Mouse (Mus musculus) forebrain, postnatal 0 days (tissue): ENCODE results near the gene Adcy6. TPM values are rescaled to one million over a fixed set of nuclear protein-coding genes. Genes with fewer than 3 reads are reported as not detected.

Source experiments
- ATAC-seq: fragments of 200-750 bp; cut with Nextera tagmentation; 2 replicates; pipeline ENCODE4 v1.8.0; 2017; ENCODE audit warnings: mild to moderate bottlenecking, moderate library complexity
- DNase-seq: peaks from one replicate; pipeline ENCODE4 v3.0.0-alpha.2; 2015
- H3K27ac ChIP-seq: fragments of 300-500 bp; sonication (generic); 2 replicates; pipeline ENCODE4 v1.5.1; 2014; ENCODE audit warnings: low read depth, mild to moderate bottlenecking, antibody characterized with exemption, low read length, moderate library complexity, mixed read lengths
- H3K27me3 ChIP-seq: fragments of 300-500 bp; sonication (generic); 2 replicates; pipeline ENCODE4 v1.6.1; 2014; ENCODE audit warnings: mild to moderate bottlenecking, low read length, mixed read lengths; ENCODE audit not compliant: insufficient read depth
- H3K36me3 ChIP-seq: fragments of 300-500 bp; sonication (generic); 2 replicates; pipeline ENCODE4 v1.6.1; 2014; ENCODE audit warnings: mild to moderate bottlenecking, moderate library complexity; ENCODE audit not compliant: insufficient read depth
- H3K4me1 ChIP-seq: fragments of 300-500 bp; sonication (generic); 2 replicates; pipeline ENCODE4 v1.6.1; 2014; ENCODE audit warnings: antibody characterized with exemption; ENCODE audit not compliant: insufficient read depth
- H3K4me2 ChIP-seq: fragments of 300-500 bp; sonication (generic); 2 replicates; pipeline ENCODE4 v1.6.1; 2014; ENCODE audit warnings: low read depth, mild to moderate bottlenecking, moderate library complexity
- H3K4me3 ChIP-seq: fragments of 300-500 bp; sonication (generic); 2 replicates; pipeline ENCODE4 v1.5.1; 2014; ENCODE audit warnings: low read depth, low read length, mixed read lengths
- H3K9ac ChIP-seq: fragments of 300-500 bp; sonication (generic); 2 replicates; pipeline ENCODE4 v1.6.1; 2014; ENCODE audit warnings: mild to moderate bottlenecking
- H3K9me3 ChIP-seq: fragments of 300-500 bp; sonication (generic); 2 replicates; pipeline ENCODE4 v1.6.1; 2016; ENCODE audit warnings: low read length
- CTCF ChIP-seq: sonication (generic); IDR thresholded peaks from 2 replicates; pipeline ENCODE4 v1.5.1; 2016; ENCODE audit warnings: antibody characterized with exemption, control low read depth, low read depth
- WGBS: fragments of 180-500 bp; shearing (Covaris S2); extraction: QIAGEN DNeasy Blood & Tissue Kit; methylation state at CpG from one replicate; pipeline ENCODE4 v1.1.7; 2014; 5-methylcytosine and 5-hydroxymethylcytosine counted together
- polyA plus RNA-seq: library from polyadenylated mRNA; unstranded; fragments of >200 nt; fragmentation: Nextera tagmentation; extraction: Ambion mirVana; gene quantifications from 2 replicates; pipeline ENCODE4 v1.2.1, GENCODE M21; 2015
- total RNA-seq: library from RNA; depleted of rRNA; stranded (reverse); fragments of >200 nt; gene quantifications from 2 replicates; pipeline ENCODE4 v1.2.3, GENCODE M21; 2014

Gene Adcy6
- total and polyA plus RNA-seq, 2 experiments from 2014 or later: 5.4 to 42.3 TPM

DNA sequence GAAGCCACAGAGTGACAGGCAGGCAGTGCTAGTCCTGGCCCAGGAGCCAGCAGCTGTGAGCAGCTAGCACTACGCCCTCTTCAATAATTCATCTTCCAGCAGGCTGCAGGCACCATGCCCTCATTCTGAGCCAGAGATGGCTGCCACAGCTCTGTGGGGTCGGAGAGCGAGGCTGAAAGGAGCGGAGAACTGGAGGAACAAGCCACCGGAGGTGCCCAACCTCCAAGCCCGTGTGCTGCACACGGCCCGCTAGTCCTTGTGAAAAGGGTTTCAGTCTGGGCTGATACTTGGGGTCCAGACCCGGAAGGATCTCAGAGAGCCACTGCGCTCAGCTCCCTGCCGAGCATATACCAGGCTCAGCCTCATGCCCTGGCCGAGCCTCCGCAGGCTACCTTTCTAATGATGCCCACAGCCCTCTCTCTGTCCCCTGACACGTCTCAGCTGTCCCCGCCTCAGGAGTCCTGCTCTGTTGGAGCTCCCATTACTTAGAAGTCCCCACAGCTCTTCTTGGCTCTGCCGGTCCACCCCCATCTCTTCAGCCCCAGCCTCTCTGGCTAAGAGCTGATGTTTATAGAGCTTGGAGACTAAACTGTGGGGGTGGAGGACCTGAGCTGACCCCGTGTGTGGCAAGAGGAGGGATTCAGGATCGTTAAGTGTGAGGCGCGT is 18.8 kb upstream of the Adcy6 start:
- no peaks in the 10 kb centered on the region for H3K36me3 ChIP-seq
- DNase-seq: peak; percentile 57
- 5% methylated on average over 20 of the region's 20 CpGs for WGBS
- H3K4me3 ChIP-seq: peak overlapping the region; percentile 3; the same call in 1 of the 2 replicates
- no peak overlapping the region for H3K27ac ChIP-seq
- no peak for TF ChIP-seq CTCF
- peak overlapping the region; percentile 41 for H3K4me2 ChIP-seq
- H3K9ac ChIP-seq: peak overlapping the region; percentile 34
- peak; percentile 30 for ATAC-seq
- no peaks in the 10 kb centered on the region for H3K9me3 ChIP-seq
- H3K4me1 ChIP-seq: peaks cover 11% of the 10 kb centered on the region
- no peaks in the 10 kb centered on the region for H3K27me3 ChIP-seq

DNA sequence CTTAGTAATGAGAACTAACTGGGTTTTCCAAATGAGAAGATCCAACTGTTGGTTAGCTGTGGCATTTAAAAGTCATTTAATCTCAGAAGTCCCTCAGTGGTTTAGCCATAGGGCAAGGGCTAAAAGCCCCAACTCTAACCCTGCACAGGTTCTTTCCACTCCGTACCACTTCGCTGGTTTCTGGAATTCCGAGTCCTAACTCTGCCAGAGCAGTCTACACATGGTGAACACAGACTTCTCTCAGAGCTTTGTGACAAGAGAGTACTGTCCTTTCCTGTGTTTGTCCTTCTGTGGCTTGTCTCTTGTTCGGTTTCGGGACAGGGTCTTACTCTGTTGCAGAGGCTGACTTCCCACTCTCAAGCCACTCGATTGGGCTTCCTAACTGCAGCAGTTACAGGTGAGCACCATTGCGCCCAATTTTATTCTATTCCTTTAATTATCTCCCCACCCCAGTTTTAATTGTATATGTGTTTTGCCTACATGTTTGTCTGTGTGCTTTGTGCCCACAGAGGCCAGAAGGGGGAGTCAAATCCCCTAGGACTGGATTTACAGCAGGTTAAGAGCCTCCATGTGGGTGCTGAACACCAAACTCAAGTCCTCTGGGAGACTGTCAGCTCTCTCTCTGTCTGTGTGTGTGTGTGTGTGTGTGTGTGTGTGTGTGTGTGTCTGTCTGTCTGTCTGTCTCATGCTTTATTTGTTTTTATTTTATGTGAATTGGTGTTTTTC is 16.8 kb upstream of the Adcy6 start:
- no peak overlapping the region for H3K27ac ChIP-seq
- H3K36me3 ChIP-seq: no peaks in the 10 kb centered on the region
- no peak overlapping the region for H3K4me2 ChIP-seq
- TF ChIP-seq CTCF: 0 out of 2 replicates have a peak, but pooled peaks have one; percentile 6
- ATAC-seq (no peak), DNase-seq (no peak)
- no peak overlapping the region for H3K4me3 ChIP-seq
- 80% methylated on average over 7 of the region's 7 CpGs for WGBS
- no peak overlapping the region for H3K9ac ChIP-seq
- H3K9me3 ChIP-seq: no peaks in the 10 kb centered on the region
- no peaks in the 10 kb centered on the region for H3K27me3 ChIP-seq
- peaks cover 11% of the 10 kb centered on the region for H3K4me1 ChIP-seq

DNA sequence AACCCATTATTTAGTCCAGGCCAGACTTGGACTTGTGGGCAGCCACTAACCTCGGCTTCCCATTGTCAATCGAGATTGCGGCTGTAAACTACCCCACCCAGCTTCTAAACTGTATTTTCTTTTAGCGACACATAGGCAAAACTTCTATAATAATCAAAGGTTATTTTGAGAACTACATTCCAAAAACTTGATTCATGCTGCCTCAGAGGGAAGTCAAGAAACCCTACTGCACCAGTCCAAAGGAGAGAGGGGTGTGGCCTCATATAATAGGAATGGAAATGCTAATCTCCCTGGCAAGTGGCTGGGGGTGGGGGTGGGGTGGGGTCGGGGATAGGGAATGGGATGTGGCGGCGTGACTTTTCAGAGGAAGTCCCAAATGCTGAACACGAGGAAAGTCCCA is 16.2 kb upstream of the Adcy6 start:
- no peak for TF ChIP-seq CTCF
- Histone ChIP-seq H3K4me1 (peaks cover 11% of the 10 kb centered on the region), H3K9ac (no peak overlapping the region), H3K9me3 (no peaks in the 10 kb centered on the region), H3K4me3 (no peak overlapping the region), H3K27ac (no peak overlapping the region), H3K4me2 (no peak overlapping the region), H3K27me3 (no peaks in the 10 kb centered on the region), H3K36me3 (no peaks in the 10 kb centered on the region)
- no peak for DNase-seq
- WGBS: 26% methylated on average over 8 of the region's 8 CpGs
- ATAC-seq: no peak

DNA sequence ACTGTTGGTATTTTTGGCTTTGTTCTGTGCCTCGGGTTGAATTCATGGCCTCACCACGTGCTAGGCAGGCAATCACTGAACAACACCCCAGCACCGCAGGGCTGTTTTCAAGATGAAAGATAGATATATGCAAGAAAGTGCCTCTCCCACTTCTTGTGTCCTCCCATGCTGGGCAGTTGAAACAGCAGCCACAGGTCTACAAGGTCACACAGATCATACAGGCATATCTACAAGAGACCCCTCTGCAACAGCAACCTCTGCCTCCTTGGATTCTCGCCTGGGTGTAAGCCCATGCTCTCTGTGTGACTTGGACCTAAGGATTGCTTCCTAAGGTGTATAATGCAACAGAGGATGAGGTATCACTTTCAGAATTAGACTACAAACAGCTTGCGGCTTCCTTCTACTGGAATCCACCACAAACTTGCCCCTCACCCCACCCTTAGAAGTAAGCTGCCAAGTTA is 13.5 kb upstream of the Adcy6 start:
- no peak overlapping the region for H3K4me2 ChIP-seq
- TF ChIP-seq CTCF: no peak
- DNase-seq (no peak), ATAC-seq (no peak)
- H3K27me3 ChIP-seq: no peaks in the 10 kb centered on the region
- H3K36me3 ChIP-seq: no peaks in the 10 kb centered on the region
- no peak overlapping the region for H3K9ac ChIP-seq
- no peaks in the 10 kb centered on the region for H3K9me3 ChIP-seq
- H3K4me1 ChIP-seq: peaks cover 3% of the 10 kb centered on the region; the same call in 1 of the 2 replicates
- WGBS: 57% methylated on average over 5 of the region's 5 CpGs
- no peak overlapping the region for H3K27ac ChIP-seq
- H3K4me3 ChIP-seq: no peak overlapping the region

DNA sequence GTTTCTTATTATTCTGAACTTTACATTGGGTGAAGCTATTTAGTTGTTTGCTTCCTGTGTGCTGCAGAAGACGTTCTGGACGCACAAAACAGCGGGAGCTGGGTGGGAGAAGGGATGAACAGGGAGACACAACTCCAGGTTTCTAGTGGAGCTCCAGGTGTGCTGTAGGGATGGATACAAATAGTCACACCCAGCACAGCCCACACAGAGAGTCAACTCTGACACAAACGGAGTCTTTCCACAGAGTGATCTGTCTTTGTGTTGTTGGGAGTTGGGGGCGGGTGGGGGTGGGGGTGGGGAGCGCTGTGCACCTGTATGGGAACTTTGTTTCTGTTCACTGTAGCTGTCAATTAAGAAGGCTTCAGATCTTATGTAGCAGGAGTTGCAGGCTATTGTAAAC is 12.8 kb upstream of the Adcy6 start:
- no peak overlapping the region for H3K4me3 ChIP-seq
- no peaks in the 10 kb centered on the region for H3K9me3 ChIP-seq
- no peak for ATAC-seq
- DNase-seq: no peak
- no peak overlapping the region for H3K27ac ChIP-seq
- H3K9ac ChIP-seq: no peak overlapping the region
- H3K36me3 ChIP-seq: no peaks in the 10 kb centered on the region
- WGBS: 18% methylated on average over 6 of the region's 6 CpGs
- H3K27me3 ChIP-seq: no peaks in the 10 kb centered on the region
- no peaks in the 10 kb centered on the region for H3K4me1 ChIP-seq
- no peak overlapping the region for H3K4me2 ChIP-seq
- no peak for TF ChIP-seq CTCF

DNA sequence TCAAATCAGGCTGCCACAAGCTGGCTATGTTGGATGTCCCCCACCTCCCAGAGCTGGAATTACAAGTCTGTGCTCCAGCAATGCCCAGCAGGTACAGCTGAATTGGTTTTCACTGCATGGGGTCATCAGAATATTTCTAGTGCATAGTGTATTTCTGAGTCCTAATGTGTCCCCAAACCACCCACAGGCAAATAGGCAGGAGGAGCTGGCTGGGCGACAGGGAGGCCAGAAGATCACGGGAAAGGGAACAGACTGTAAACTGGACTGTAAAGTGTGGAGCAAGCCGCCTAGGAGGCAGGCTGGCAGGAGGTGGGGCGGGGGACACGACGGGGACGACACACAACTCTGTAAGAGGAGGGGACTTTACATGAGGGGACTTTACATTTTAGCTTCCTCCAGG is 12.3 kb upstream of the Adcy6 start:
- Histone ChIP-seq H3K4me1 (no peaks in the 10 kb centered on the region), H3K9me3 (no peaks in the 10 kb centered on the region), H3K36me3 (no peaks in the 10 kb centered on the region), H3K27ac (no peak overlapping the region), H3K9ac (no peak overlapping the region), H3K4me3 (no peak overlapping the region), H3K4me2 (no peak overlapping the region), H3K27me3 (no peaks in the 10 kb centered on the region)
- WGBS: 8% methylated on average over 7 of the region's 7 CpGs
- no peak for ATAC-seq
- DNase-seq: no peak
- no peak for TF ChIP-seq CTCF

DNA sequence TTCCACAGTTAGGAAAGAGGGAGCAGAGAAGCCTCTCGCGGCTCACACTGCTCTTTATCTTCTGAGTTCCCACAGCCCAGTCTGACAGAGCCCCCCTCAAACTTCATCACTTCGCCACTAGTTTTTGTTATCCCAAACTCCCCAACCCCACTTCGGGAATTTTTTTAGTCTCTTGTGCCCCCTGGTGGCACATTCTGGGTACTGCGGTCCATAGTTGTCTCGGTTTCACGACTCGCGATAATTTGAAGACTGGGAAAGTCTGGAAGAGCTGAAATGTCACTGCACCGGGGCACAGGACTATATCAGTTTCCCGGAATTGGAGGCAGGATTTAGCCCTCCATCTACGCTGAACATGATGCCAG is 7.3 kb upstream of the Adcy6 start:
- ATAC-seq (peak; percentile 74), DNase-seq (peak; percentile 92)
- peak; percentile 92 for TF ChIP-seq CTCF
- H3K27ac ChIP-seq: no peak overlapping the region
- WGBS: under 1% methylated on average over 12 of the region's 12 CpGs
- no peaks in the 10 kb centered on the region for H3K4me1 ChIP-seq
- no peaks in the 10 kb centered on the region for H3K9me3 ChIP-seq
- no peaks in the 10 kb centered on the region for H3K27me3 ChIP-seq
- H3K9ac ChIP-seq: no peak overlapping the region
- no peak overlapping the region for H3K4me2 ChIP-seq
- H3K36me3 ChIP-seq: no peaks in the 10 kb centered on the region
- H3K4me3 ChIP-seq: no peak overlapping the region
